Mouse (Mus musculus): ENCODE data around the gene 4933430I17Rik. TPM values are rescaled to one million over a fixed set of nuclear protein-coding genes. Genes with fewer than 3 reads are reported as not detected.

The 4933430I17Rik gene
- total and polyA plus RNA-seq, 3 experiments: 0.12 to 0.43 TPM; not detected in 1

DNA sequence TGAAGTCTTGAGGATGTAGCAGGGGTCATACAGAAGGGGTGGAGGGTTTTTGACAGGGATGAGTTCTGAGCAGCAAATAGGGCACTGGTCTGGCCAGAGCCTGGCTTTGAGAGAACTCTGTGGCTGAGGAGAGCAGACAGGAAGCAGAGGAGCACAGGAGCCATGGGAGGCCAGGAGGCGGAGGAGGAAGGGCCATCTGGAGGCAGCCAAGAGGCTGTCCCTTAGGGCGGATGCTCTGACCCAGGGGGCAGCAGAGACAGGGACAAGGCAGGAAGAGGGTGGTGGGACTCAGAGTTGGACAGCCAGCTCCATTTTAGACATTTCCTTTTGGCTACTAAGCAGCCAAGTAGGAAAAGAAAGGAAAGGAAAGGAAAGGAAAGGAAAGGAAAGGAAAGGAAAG lies 9.1 kb upstream of the 4933430I17Rik start:
- Histone ChIP-seq H3K4me3 (ENCODE audit: control insufficient read depth in 1 of 2, insufficient read depth in 1 of 2, low read depth in 2 of 2, low read length in 2 of 2) (no peak overlapping the region), H3K79me2 (ENCODE audit: control insufficient read depth, insufficient read depth, low read length, poor library complexity) (peaks cover 31% of the 10 kb centered on the region), H3K9me3 (replicated peaks; ENCODE audit: insufficient read depth, low read length) (no peaks in the 10 kb centered on the region), H3K9ac (ENCODE audit: control insufficient read depth, low read depth, low read length, poor library complexity, severe bottlenecking) (peak overlapping the region; percentile 28), H3K36me3 (ENCODE audit: control insufficient read depth in 1 of 2, insufficient read depth in 2 of 2, low read length in 2 of 2) (peaks cover 4 to 50% of the 10 kb centered on the region in 2 experiments; a peak in 3 of 4 replicates), H3K27me3 (ENCODE audit: control insufficient read depth in 1 of 2, insufficient read depth in 2 of 2, low read length in 2 of 2) (no peaks in the 10 kb centered on the region), H3K27ac (ENCODE audit: control insufficient read depth, low read depth, low read length) (peak overlapping the region; percentile 60), H3K4me1 (ENCODE audit: control insufficient read depth in 1 of 2, insufficient read depth in 2 of 2, low read length in 2 of 2) (peaks cover 46 to 50% of the 10 kb centered on the region in 2 experiments)
- TF ChIP-seq TAL1 (IDR thresholded peaks at IDR 0.05; ENCODE audit: low read length) (no peak), MYC (IDR thresholded peaks at IDR 0.05; ENCODE audit: low read depth, low read length) (no peak), MXI1 (IDR thresholded peaks at IDR 0.05; ENCODE audit: low read depth, low read length) (no peak), CTCF (IDR thresholded peaks at IDR 0.05 in 2 of 3, conservative IDR thresholded peaks at IDR 0.05 in 1 of 3; ENCODE audit: control insufficient read depth in 1 of 3, insufficient read depth in 1 of 3, low read depth in 2 of 3, low read length in 3 of 3, poor library complexity in 1 of 3, severe bottlenecking in 1 of 3) (peak in 1 of 3 experiments; percentile 11; a peak in 1 of 6 replicates), ZNF384 (IDR thresholded peaks at IDR 0.05; ENCODE audit: low read depth, low read length) (no peak)
- peak; percentile 50 for DNase-seq (ENCODE audit: low read depth, low spot score)

DNA sequence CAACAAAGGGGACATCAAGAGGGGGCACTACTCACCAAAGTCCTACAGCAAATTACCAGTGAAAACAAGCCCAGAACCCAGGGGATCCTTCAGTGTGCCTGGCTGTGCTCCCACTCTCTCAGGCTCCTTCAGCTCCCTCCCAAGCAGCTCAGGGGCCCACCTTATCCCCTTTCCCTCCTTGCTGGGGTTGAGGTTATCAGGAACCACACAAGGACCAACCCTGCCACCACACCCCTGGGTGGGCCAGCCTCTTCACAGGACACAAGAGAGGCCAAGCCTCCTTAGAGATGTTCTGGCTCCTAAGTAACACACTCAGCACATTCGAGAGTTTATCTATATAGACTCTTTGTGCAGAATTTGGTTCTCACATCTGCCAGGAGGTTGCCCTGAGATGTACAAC lies 8.6 kb upstream of the 4933430I17Rik start:
- H3K36me3 ChIP-seq (ENCODE audit: control insufficient read depth in 1 of 2, insufficient read depth in 2 of 2, low read length in 2 of 2): peaks cover 4 to 55% of the 10 kb centered on the region in 2 experiments; a peak in 3 of 4 replicates
- TF ChIP-seq TAL1 (IDR thresholded peaks at IDR 0.05; ENCODE audit: low read length) (peak; percentile 99), MAFK (IDR thresholded peaks at IDR 0.05; ENCODE audit: borderline replicate concordance, low read depth, low read length) (no peak)
- no peaks in the 10 kb centered on the region for H3K27me3 ChIP-seq (ENCODE audit: control insufficient read depth in 1 of 2, insufficient read depth in 2 of 2, low read length in 2 of 2)
- peaks cover 49 to 53% of the 10 kb centered on the region in 2 experiments for H3K4me1 ChIP-seq (ENCODE audit: control insufficient read depth in 1 of 2, insufficient read depth in 2 of 2, low read length in 2 of 2)
- peaks cover 31% of the 10 kb centered on the region for H3K79me2 ChIP-seq (ENCODE audit: control insufficient read depth, insufficient read depth, low read length, poor library complexity)
- peak overlapping the region; percentile 92 for H3K9ac ChIP-seq (ENCODE audit: control insufficient read depth, low read depth, low read length, poor library complexity, severe bottlenecking)
- peak overlapping the region; percentile 80 for H3K27ac ChIP-seq (ENCODE audit: control insufficient read depth, low read depth, low read length)
- no peaks in the 10 kb centered on the region for H3K9me3 ChIP-seq (replicated peaks; ENCODE audit: insufficient read depth, low read length)
- peak overlapping the region in 1 of 2 experiments; percentile 74; a peak in 2 of 4 replicates for H3K4me3 ChIP-seq (ENCODE audit: control insufficient read depth in 1 of 2, insufficient read depth in 1 of 2, low read depth in 2 of 2, low read length in 2 of 2)
- DNase-seq (ENCODE audit: low read depth, low spot score): peak; percentile 95

DNA sequence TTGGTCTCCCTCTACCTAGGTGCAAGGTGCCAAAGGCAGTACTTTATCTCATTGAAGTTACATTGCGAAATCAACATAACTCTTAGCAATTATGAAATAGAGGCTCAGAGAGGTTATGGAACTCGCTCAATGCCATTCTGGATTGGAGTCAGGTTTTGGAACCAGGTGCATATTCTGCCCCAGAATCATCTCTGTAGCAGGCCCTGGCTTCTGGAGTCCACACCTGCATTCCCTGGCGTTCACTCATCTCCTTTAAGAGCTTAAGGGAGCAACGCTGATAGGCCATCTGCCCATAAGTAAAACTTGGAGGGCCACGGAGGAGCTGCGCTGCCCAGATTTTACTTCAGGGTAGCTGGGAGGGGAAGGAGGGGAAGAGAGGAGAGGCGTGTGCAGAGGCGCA lies 8.1 kb upstream of the 4933430I17Rik start:
- peaks cover 4 to 58% of the 10 kb centered on the region in 2 experiments; a peak in 3 of 4 replicates for H3K36me3 ChIP-seq (ENCODE audit: control insufficient read depth in 1 of 2, insufficient read depth in 2 of 2, low read length in 2 of 2)
- peak overlapping the region; percentile 92 for H3K9ac ChIP-seq (ENCODE audit: control insufficient read depth, low read depth, low read length, poor library complexity, severe bottlenecking)
- H3K79me2 ChIP-seq (ENCODE audit: control insufficient read depth, insufficient read depth, low read length, poor library complexity): peaks cover 31% of the 10 kb centered on the region
- peak overlapping the region; percentile 74 to 83 for H3K4me3 ChIP-seq (ENCODE audit: control insufficient read depth in 1 of 2, insufficient read depth in 1 of 2, low read depth in 2 of 2, low read length in 2 of 2)
- H3K27ac ChIP-seq (ENCODE audit: control insufficient read depth, low read depth, low read length): peak overlapping the region; percentile 80
- H3K27me3 ChIP-seq (ENCODE audit: control insufficient read depth in 1 of 2, insufficient read depth in 2 of 2, low read length in 2 of 2): no peaks in the 10 kb centered on the region
- DNase-seq (ENCODE audit: low read depth, low spot score): peak; percentile 83
- TF ChIP-seq ZC3H11A (IDR thresholded peaks at IDR 0.05; ENCODE audit: low read depth, low read length) (no peak), HCFC1 (IDR thresholded peaks at IDR 0.05; ENCODE audit: low read depth, low read length) (no peak), EP300 (IDR thresholded peaks at IDR 0.05; ENCODE audit: low read depth in 1 of 2, low read length in 2 of 2) (no peak), CHD1 (IDR thresholded peaks at IDR 0.05; ENCODE audit: low read depth, low read length) (no peak), MAZ (IDR thresholded peaks at IDR 0.05; ENCODE audit: low read depth, low read length) (no peak), POLR2A (IDR thresholded peaks at IDR 0.05; ENCODE audit: control insufficient read depth in 1 of 2, insufficient read depth in 1 of 2, low read depth in 1 of 2, low read length in 2 of 2, poor library complexity in 1 of 2) (no peak), ZMIZ1 (IDR thresholded peaks at IDR 0.05; ENCODE audit: low read depth, low read length) (no peak), TBP (IDR thresholded peaks at IDR 0.05; ENCODE audit: low read depth, low read length) (no peak), NRF1 (IDR thresholded peaks at IDR 0.05; ENCODE audit: insufficient read depth, low read depth, low read length, poor library complexity, severe bottlenecking) (no peak), MAX (IDR thresholded peaks at IDR 0.05; ENCODE audit: low read length) (no peak), USF2 (IDR thresholded peaks at IDR 0.05; ENCODE audit: borderline replicate concordance in 1 of 2, insufficient read depth in 1 of 2, low read depth in 1 of 2, low read length in 2 of 2) (no peak), UBTF (IDR thresholded peaks at IDR 0.05; ENCODE audit: borderline replicate concordance, insufficient read depth, low read depth, low read length) (no peak), JUND (IDR thresholded peaks at IDR 0.05; ENCODE audit: low read depth, low read length) (no peak), MYC (IDR thresholded peaks at IDR 0.05; ENCODE audit: low read depth, low read length) (no peak), BHLHE40 (IDR thresholded peaks at IDR 0.05; ENCODE audit: borderline replicate concordance, low read depth, low read length) (no peak)
- H3K9me3 ChIP-seq (replicated peaks; ENCODE audit: insufficient read depth, low read length): no peaks in the 10 kb centered on the region
- H3K4me1 ChIP-seq (ENCODE audit: control insufficient read depth in 1 of 2, insufficient read depth in 2 of 2, low read length in 2 of 2): peaks cover 51 to 54% of the 10 kb centered on the region in 2 experiments

Measured in MEL (cell line).